Mouse (Mus musculus) ES-E14 (cell line): Measurements from ENCODE around the gene Gstt3.

Experiments
- CHD2 ChIP-seq: IDR thresholded peaks from 2 replicates; pipeline ENCODE4 v1.6.1; 2014; ENCODE audit warnings: mild to moderate bottlenecking, low read depth, low read length, inconsistent platforms
- HCFC1 ChIP-seq: IDR thresholded peaks from 2 replicates; pipeline ENCODE4 v1.6.1; 2012; ENCODE audit warnings: low read length, inconsistent platforms, borderline replicate concordance; ENCODE audit not compliant: insufficient read depth
- MAFK ChIP-seq: IDR thresholded peaks from 2 replicates; pipeline ENCODE4 v1.6.1; 2014; ENCODE audit warnings: mild to moderate bottlenecking, low read depth, low read length, inconsistent platforms; ENCODE audit not compliant: insufficient read depth
- ZC3H11A ChIP-seq: IDR thresholded peaks from 2 replicates; pipeline ENCODE4 v1.6.1; 2012; ENCODE audit warnings: low read depth, mild to moderate bottlenecking, inconsistent platforms, low read length, borderline replicate concordance
- ZNF384 ChIP-seq: IDR thresholded peaks from 2 replicates; pipeline ENCODE4 v1.6.1; 2012; ENCODE audit warnings: low read depth, low read length, inconsistent platforms

DNA sequence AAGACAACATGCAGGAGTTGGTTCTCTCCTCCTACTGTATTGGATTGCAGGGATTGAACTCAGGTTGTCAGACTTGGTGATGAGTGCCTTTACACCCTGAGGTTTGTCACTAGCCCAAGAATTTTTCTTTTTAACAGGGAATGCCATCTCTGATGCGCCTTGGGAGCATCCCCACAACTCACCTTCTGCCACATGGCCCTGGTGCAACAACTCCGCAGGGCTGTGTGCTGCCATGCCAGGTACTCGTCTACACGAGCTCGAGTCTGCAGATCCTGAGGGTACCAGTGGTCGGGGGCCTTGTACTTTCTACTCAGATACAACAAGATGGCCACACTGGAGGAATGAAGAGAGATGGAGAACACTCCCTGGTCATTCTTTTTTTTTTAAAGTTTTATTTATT is 4.7 kb downstream of the Gstt3 start:
- no peak for TF ChIP-seq HCFC1
- TF ChIP-seq MAFK, result no peak
- no peak for TF ChIP-seq ZC3H11A
- no peak for TF ChIP-seq ZNF384
- no peak for TF ChIP-seq CHD2
